Mouse (Mus musculus): ENCODE results near the gene Dnah5.

DNA sequence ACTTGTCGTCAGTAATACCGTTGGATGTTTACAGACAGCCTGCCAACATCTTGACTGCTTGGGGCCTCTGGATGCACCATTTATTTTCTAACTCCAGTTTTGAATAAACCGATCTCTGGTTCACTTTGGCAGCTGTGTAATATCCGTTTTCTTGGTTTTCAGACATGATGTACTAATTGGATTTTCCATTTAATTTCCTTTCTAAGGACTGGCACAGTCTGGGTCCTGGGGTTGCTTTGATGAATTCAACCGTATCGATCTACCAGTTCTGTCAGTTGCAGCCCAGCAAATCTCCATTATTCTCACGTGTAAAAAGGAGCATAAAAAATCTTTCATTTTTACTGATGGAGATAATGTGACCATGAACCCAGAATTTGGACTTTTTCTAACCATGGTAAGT lies 123.4 kb downstream of the Dnah5 start:
- TF ChIP-seq POLR2A (IDR thresholded peaks at IDR 0.05; ENCODE audit: insufficient read depth, low read depth, low read length) = no peak
- TF ChIP-seq CTCF (IDR thresholded peaks at IDR 0.05) = no peak
